Mouse (Mus musculus) 3T3-L1 (cell line): Measurements from ENCODE around the gene Gm6509.
"Not testable (repeated sequence)": the region's sequence is repeated elsewhere in the genome, so short reads cannot be mapped to it uniquely, and the experiment has no call there.

ENCODE experiments used
- DNase-seq: peaks from one replicate; pipeline ENCODE4 v3.0.0-alpha.2; 2015; ENCODE audit warnings: low read depth, low spot score

Gene Gm6509

DNA sequence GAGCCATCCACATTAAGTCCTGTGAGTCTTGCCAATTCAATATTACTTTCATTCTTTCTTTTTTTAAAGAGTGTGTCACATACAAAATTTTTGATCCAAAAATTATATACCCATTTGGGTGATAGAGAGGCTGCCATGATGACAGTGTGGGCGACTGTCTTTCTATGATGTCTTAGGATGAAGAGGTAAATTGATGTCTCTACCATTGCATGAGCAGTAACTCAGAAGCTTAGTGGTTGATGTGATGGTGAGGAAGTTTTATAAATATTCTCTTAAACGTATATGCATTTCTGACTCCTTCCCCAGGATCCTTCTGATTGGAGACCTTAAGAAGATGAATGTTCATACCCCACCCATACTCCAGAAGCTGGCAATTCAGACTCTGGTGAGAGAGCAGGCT is at the start of gene Gm6509:
Gm6509 (plus strand) TSS at position 301 of the 400 bp plus-strand sequence.
- DNase-seq: not testable (repeated sequence)

DNA sequence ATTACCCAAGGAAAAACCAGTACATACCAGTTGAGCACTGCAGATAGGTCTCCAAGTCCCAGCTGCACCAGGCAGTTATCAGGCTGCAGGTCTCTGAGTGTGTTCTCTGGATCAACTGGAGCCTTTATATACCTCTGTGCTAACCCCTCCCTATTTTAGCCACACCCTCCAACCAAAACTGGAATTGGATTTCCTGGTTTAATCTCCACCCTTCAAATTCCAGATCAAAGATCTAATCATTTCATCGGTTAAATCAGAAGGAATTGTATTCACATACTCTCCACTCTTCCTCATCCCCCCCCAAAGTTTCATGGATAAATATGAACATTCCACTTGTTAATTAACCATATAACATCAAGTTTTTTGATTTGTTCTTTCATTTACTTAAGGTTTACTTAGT is 7.5 kb upstream of the Gm6509 start, which contains the start of gene Gm3147:
Gm3147 (minus strand) TSS at position 101 of the 400 bp plus-strand sequence.
- DNase-seq: not testable (repeated sequence)

- DNase-seq: not testable (repeated sequence)
These were observed 24.3 kb downstream of the Gm6509 start, which contains the start of gene Gm6205 for GRCm38 (mm10) chr5:94648082-94648481. Gene Gm6205 (plus strand): TSS chr5:94648382.
